Comparison of ENCODE assay signal across 20 mouse cellular contexts in genomic region chr16:48074879-48075278, GRCm38 (mm10).
DNase-seq lines count a peak whose midpoint lies in the region; ATAC-seq and TF ChIP-seq lines count a peak whose summit lies in the region.
"Had no signal": no experiment of that assay in that cellular context is flagged by ENCODE, and none has a peak within 500 bp of the region (broad histone marks: within the 10 kb centered on the region; RNA-seq: fewer than 3 reads in every experiment).

No protein-coding gene starts in this region.

- peak; percentile 3 for DNase-seq in embryo, embryonic 10 days (ENCODE audit: low spot score)
- no peak for DNase-seq in embryo, embryonic 11 days
- peak; percentile 39 to 40 for DNase-seq in cerebellum, adult 18-20 months
- peak; percentile 48 for DNase-seq in cerebellum, adult 9-11 months
- peak; percentile 24 to 40 for DNase-seq in cerebellum, postnatal 36 days
- no peak for DNase-seq in lung, postnatal 0 days (ENCODE audit: low spot score)
- no peak for DNase-seq in layer of hippocampus, adult 9-11 months
- DNase-seq in right cerebral cortex, postnatal 25 days: no peak
- DNase-seq: adrenal gland, postnatal 10 days; gastrocnemius, adult 2 months; gastrocnemius, postnatal 36 days; heart, adult 11 months; heart, postnatal 36 days had no signal

- H3K27me3 ChIP-seq in lung, postnatal 0 days (replicated peaks; ENCODE audit: insufficient read depth, low read length): no peaks in the 10 kb centered on the region
- H3K27me3 ChIP-seq: embryonic facial prominence, embryonic 15.5 days; heart, embryonic 13.5 days; hindbrain, embryonic 15.5 days had no signal

- H3K9ac ChIP-seq in lung, postnatal 0 days (replicated peaks; ENCODE audit: low read depth): no peak overlapping the region
- H3K9ac ChIP-seq: embryonic facial prominence, embryonic 15.5 days; heart, embryonic 13.5 days; hindbrain, embryonic 15.5 days had no signal

- H3K4me3 ChIP-seq in lung, postnatal 0 days (ENCODE audit: low read depth, low read length): no peak overlapping the region
- H3K4me3 ChIP-seq: embryonic facial prominence, embryonic 15.5 days; erythroblast, embryonic 14.5 days; forebrain, embryonic 10.5 days; gastrocnemius, adult 2 months; heart, embryonic 13.5 days; hindbrain, embryonic 15.5 days had no signal

- no peak overlapping the region for H3K27ac ChIP-seq in lung, postnatal 0 days (ENCODE audit: low read length)
- H3K27ac ChIP-seq: embryonic facial prominence, embryonic 15.5 days; forebrain, embryonic 10.5 days; gastrocnemius, adult 2 months; heart, embryonic 13.5 days; hindbrain, embryonic 15.5 days had no signal

- TF ChIP-seq CTCF in lung, postnatal 0 days (IDR thresholded peaks at IDR 0.05): no peak

- no peaks in the 10 kb centered on the region for H3K4me1 ChIP-seq in lung, postnatal 0 days (ENCODE audit: insufficient read depth, low read depth, low read length)
- H3K4me1 ChIP-seq: embryonic facial prominence, embryonic 15.5 days; forebrain, embryonic 10.5 days; heart, embryonic 13.5 days; hindbrain, embryonic 15.5 days had no signal

- H3K36me3 ChIP-seq in lung, postnatal 0 days (ENCODE audit: insufficient read depth, low read length): no peaks in the 10 kb centered on the region
- H3K36me3 ChIP-seq: embryonic facial prominence, embryonic 15.5 days; forebrain, embryonic 10.5 days; heart, embryonic 13.5 days; hindbrain, embryonic 15.5 days had no signal

- WGBS in lung, postnatal 0 days: 79% methylated on average over 4 of the region's 4 CpGs

- no peak for ATAC-seq in lung, postnatal 0 days
- ATAC-seq: forebrain, embryonic 14.5 days; intestine, postnatal 0 days had no signal

- no peak overlapping the region for H3K4me2 ChIP-seq in lung, postnatal 0 days (replicated peaks; ENCODE audit: low read depth, low read length)
- H3K4me2 ChIP-seq: embryonic facial prominence, embryonic 15.5 days; heart, embryonic 13.5 days; hindbrain, embryonic 15.5 days had no signal

- TF ChIP-seq EP300 in lung, postnatal 0 days (IDR thresholded peaks at IDR 0.05): no peak

- no peaks in the 10 kb centered on the region for H3K9me3 ChIP-seq in lung, postnatal 0 days (ENCODE audit: low read length)
- H3K9me3 ChIP-seq: embryonic facial prominence, embryonic 15.5 days; forebrain, embryonic 10.5 days; hindbrain, embryonic 15.5 days had no signal

Comparison
In these comparisons a context has a peak if more than half of its experiments do, and no peak if none do; other contexts are left out.
1. DNase-seq: peak in embryo, embryonic 10 days (single experiment), cerebellum, adult 18-20 months (2 of 2), cerebellum, adult 9-11 months (single experiment) and cerebellum, postnatal 36 days (2 of 2); none in embryo, embryonic 11 days (single experiment), lung, postnatal 0 days (single experiment), layer of hippocampus, adult 9-11 months (single experiment) and right cerebral cortex, postnatal 25 days (single experiment).